Mouse (Mus musculus): ENCODE measurements around the gene Senp3. TPM values are rescaled to one million over a fixed set of nuclear protein-coding genes. Genes with fewer than 3 reads are reported as not detected.

The Senp3 gene
- total and polyA plus RNA-seq, 3 experiments: 116 to 303 (median 256) TPM

DNA sequence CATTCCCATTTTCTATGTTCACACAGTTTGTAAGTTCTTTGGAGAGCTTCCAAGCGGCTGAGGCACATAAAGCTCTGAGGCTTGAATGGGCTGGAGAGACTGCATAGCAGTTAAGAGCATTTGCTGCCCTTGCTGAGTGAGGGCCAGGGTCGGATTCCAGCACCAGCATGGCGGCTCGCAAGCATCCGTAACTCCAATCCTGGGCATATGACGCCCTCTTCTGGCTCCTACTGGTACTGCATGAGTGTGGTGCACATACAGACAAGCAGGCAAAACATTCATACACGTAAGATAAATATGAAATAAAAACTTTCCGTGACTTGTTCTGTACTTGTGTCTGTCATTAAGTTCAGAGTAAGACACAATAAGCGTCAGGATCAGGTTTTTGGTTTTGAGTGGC lies 33.6 kb upstream of the Senp3 start:
- peak; percentile 20 for DNase-seq (ENCODE audit: extremely low read depth)
- no peak overlapping the region for H3K9ac ChIP-seq (ENCODE audit: insufficient read depth, low read depth)

DNA sequence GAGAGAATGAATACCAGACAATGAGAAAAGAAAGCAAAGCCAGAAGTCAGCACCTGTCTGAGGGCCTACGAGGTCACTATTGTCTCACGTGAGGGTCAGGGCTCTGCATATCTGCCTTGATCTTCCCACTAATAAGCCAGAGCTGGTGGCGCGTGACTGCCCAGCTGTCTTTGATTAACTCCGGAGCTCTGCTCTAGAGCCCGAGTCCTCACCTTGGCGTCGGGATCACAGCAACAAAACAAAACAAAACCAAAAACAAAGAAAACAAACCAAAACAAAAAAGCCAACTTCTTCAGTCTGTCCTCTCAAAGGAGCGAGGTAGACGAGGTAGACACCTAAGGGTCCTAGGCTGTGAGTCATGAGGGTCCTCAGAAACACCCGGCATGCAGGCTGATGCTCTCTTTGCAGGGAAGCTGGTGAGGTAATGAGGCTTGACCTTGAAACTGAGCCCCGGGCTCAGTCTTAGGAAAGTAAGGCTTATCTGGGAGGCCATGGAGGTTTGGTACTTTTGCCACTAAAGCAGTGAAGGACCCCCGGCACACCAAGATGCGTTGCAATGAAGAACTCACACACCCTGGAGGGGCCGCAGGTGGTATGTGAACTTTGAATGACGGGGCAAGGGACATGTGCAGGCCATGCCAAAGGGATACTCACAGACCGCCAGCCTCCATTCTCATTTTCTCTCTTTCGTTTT lies 32.9 kb upstream of the Senp3 start:
- Histone ChIP-seq H3K4me1 (ENCODE audit: control insufficient read depth in 1 of 2, insufficient read depth in 2 of 2) (peaks cover 0 to 1% of the 10 kb centered on the region in 2 experiments; a peak in 1 of 4 replicates), H3K4me2 (ENCODE audit: insufficient read depth, low read depth, poor library complexity, severe bottlenecking) (no peak overlapping the region), H3K36me3 (replicated peaks in 1 of 2; ENCODE audit: control insufficient read depth in 1 of 2, insufficient read depth in 1 of 2, low read length in 1 of 2) (no peaks in the 10 kb centered on the region), H3K79me2 (replicated peaks; ENCODE audit: control insufficient read depth, extremely low read depth, insufficient read depth, poor library complexity, severe bottlenecking) (no peaks in the 10 kb centered on the region), H3K27ac (ENCODE audit: insufficient read depth, low read depth) (no peak overlapping the region), H3K9me3 (replicated peaks; ENCODE audit: low read length) (peaks cover 3% of the 10 kb centered on the region), H3K27me3 (replicated peaks) (peaks cover 2% of the 10 kb centered on the region), H3K9ac (ENCODE audit: insufficient read depth, low read depth) (no peak overlapping the region), H3K4me3 (replicated peaks in 1 of 3; ENCODE audit: low read depth in 2 of 3, low read length in 2 of 3, poor library complexity in 1 of 3) (no peak overlapping the region)
- DNase-seq (ENCODE audit: extremely low read depth): no peak
- TF ChIP-seq MAX (IDR thresholded peaks at IDR 0.05; ENCODE audit: low read length) (no peak), BHLHE40 (IDR thresholded peaks at IDR 0.05; ENCODE audit: low read depth, low read length) (peak; percentile 42), POLR2A (IDR thresholded peaks at IDR 0.05; ENCODE audit: low read depth, low read length) (no peak)
- in situ Hi-C loops (cut with MboI; ENCODE audit: low pct_ligation_motif_present, low pct_unique_long_range_greater_than_20kb, low sequenced_read_pairs) (no loop called here), dilution Hi-C loops (cut with MboI; ENCODE audit: extremely low pct_ligation_motif_present, extremely low pct_unique_long_range_greater_than_20kb, low sequenced_read_pairs) (no loop called here)

More for the DNA sequence above, 33.6 kb upstream of the Senp3 start:
- no peaks in the 10 kb centered on the region for H3K79me2 ChIP-seq (replicated peaks; ENCODE audit: control insufficient read depth, extremely low read depth, insufficient read depth, poor library complexity, severe bottlenecking)
- no peak overlapping the region for H3K27ac ChIP-seq (ENCODE audit: insufficient read depth, low read depth)
- TF ChIP-seq CTCF (conservative IDR thresholded peaks at IDR 0.05 in 1 of 2, IDR thresholded peaks at IDR 0.05 in 1 of 2; ENCODE audit: low read depth in 2 of 2, low read length in 2 of 2) (peak; percentile 62 to 84), SMC3 (IDR thresholded peaks at IDR 0.05; ENCODE audit: low read depth, low read length) (peak; percentile 34), TCF12 (IDR thresholded peaks at IDR 0.05; ENCODE audit: low read depth, low read length) (no peak), RAD21 (IDR thresholded peaks at IDR 0.05; ENCODE audit: low read depth, low read length) (peak; percentile 40), KAT2A (IDR thresholded peaks at IDR 0.05; ENCODE audit: insufficient replicate concordance, low read length) (no peak)
- H3K27me3 ChIP-seq (replicated peaks): peaks cover 2% of the 10 kb centered on the region
- peaks cover 3% of the 10 kb centered on the region for H3K9me3 ChIP-seq (replicated peaks; ENCODE audit: low read length)
- no peak overlapping the region for H3K4me2 ChIP-seq (ENCODE audit: insufficient read depth, low read depth, poor library complexity, severe bottlenecking)
- no peak overlapping the region for H3K4me3 ChIP-seq (replicated peaks in 1 of 3; ENCODE audit: low read depth in 2 of 3, low read length in 2 of 3, poor library complexity in 1 of 3)
- H3K4me1 ChIP-seq (ENCODE audit: control insufficient read depth in 1 of 2, insufficient read depth in 2 of 2): no peaks in the 10 kb centered on the region
- in situ Hi-C loops (cut with MboI; ENCODE audit: low pct_ligation_motif_present, low pct_unique_long_range_greater_than_20kb, low sequenced_read_pairs) (no loop called here), dilution Hi-C loops (cut with MboI; ENCODE audit: extremely low pct_ligation_motif_present, extremely low pct_unique_long_range_greater_than_20kb, low sequenced_read_pairs) (no loop called here)
- H3K36me3 ChIP-seq (replicated peaks in 1 of 2; ENCODE audit: control insufficient read depth in 1 of 2, insufficient read depth in 1 of 2, low read length in 1 of 2): no peaks in the 10 kb centered on the region

DNA sequence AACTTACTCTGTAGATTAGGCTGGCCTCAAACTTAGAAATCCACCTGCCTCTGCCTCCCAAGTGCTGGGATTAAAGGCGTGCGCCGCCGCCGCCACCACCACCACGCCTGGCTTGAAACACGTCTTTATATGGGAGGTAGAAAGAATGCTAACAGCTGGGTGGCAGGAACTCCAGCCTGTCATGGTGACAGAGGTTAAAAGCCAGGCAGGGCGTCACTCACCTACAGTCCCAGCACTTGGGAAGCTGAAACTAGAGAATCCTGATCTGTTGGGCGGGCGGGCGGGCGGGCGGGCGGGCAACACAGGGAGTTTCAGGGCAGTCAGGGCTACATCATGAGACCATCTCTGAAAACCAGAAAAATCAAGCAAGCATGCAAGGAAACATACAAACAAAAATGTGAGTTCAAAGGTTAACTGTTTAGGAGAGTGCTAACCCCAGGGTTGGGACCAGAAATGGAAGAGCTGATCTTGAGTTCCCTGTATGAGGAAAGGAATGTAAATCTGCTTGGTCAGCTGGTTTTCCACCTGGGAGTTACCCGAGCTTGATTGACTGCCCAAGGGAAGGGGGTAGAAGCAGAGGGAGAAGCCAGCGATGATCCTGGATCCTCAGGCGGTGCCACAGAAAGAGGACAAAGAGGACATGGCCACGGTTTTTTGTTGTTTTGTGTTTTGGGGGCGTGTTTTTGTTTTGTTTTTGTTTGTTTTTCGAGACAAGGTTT lies 31.2 kb upstream of the Senp3 start:
- dilution Hi-C loops (cut with MboI; ENCODE audit: extremely low pct_ligation_motif_present, extremely low pct_unique_long_range_greater_than_20kb, low sequenced_read_pairs) (no loop called here), in situ Hi-C loops (cut with MboI; ENCODE audit: low pct_ligation_motif_present, low pct_unique_long_range_greater_than_20kb, low sequenced_read_pairs) (no loop called here)
- Histone ChIP-seq H3K79me2 (replicated peaks; ENCODE audit: control insufficient read depth, extremely low read depth, insufficient read depth, poor library complexity, severe bottlenecking) (no peaks in the 10 kb centered on the region), H3K27ac (ENCODE audit: insufficient read depth, low read depth) (no peak overlapping the region), H3K36me3 (replicated peaks in 1 of 2; ENCODE audit: control insufficient read depth in 1 of 2, insufficient read depth in 1 of 2, low read length in 1 of 2) (no peaks in the 10 kb centered on the region), H3K4me2 (ENCODE audit: insufficient read depth, low read depth, poor library complexity, severe bottlenecking) (no peak overlapping the region), H3K4me1 (ENCODE audit: control insufficient read depth in 1 of 2, insufficient read depth in 2 of 2) (peaks cover 0 to 12% of the 10 kb centered on the region in 2 experiments; a peak in 1 of 4 replicates), H3K4me3 (replicated peaks in 1 of 3; ENCODE audit: low read depth in 2 of 3, low read length in 2 of 3, poor library complexity in 1 of 3) (no peak overlapping the region), H3K9me3 (replicated peaks; ENCODE audit: low read length) (peaks cover 3% of the 10 kb centered on the region), H3K27me3 (replicated peaks) (peaks cover 2% of the 10 kb centered on the region), H3K9ac (ENCODE audit: insufficient read depth, low read depth) (no peak overlapping the region)
- DNase-seq (ENCODE audit: extremely low read depth): no peak
- TF ChIP-seq MAFK (IDR thresholded peaks at IDR 0.05; ENCODE audit: insufficient replicate concordance, low read length) (peak; percentile 66; the same call in 1 of the 2 replicates), JUND (conservative IDR thresholded peaks at IDR 0.05; ENCODE audit: low read depth, low read length) (no peak)

Data from CH12.LX (cell line).